Mouse (Mus musculus) layer of hippocampus, adult 11-12 months (tissue): ENCODE results near the gene Alk.
"Not testable (repeated sequence)": the region's sequence is repeated elsewhere in the genome, so short reads cannot be mapped to it uniquely, and the experiment has no call there.

Experiments
- DNase-seq: peaks from one replicate; pipeline ENCODE4 v3.0.0; 2022; ENCODE audit warnings: low spot score

The Alk gene

GRCm38 (mm10) chr17:72527481-72527880, 76.9 kb downstream of the Alk start:
- no peak for DNase-seq

- DNase-seq, result no peak
Measured at GRCm38 (mm10) chr17:72526356-72526755, 78.1 kb downstream of the Alk start.

GRCm38 (mm10) chr17:72524839-72525238, 79.6 kb downstream of the Alk start:
- DNase-seq, result no peak

GRCm38 (mm10) chr17:72523006-72523405, 81.4 kb downstream of the Alk start:
- no peak for DNase-seq

GRCm38 (mm10) chr17:72522381-72522780, 82.0 kb downstream of the Alk start:
- peak; percentile 77 for DNase-seq

DNA sequence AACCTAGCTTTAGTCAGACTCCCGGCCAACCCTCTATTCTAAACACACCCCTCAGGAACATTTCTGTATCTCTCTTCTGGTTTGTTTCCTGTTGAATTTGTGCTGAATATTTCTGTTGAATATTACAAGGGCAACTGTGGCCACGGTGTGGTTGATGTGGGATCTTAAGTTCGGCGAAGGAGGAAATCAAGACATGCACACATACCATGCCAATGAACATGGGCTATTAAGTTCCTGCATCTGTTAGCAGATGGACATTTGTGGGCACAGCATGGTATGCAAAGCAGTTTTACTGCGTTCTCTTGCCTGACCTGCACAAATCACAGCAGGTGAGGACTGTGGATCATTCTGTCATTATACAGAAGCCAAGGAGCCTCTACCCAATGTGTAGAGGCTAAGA, 83.1 kb downstream of the Alk start:
- no peak for DNase-seq

DNA sequence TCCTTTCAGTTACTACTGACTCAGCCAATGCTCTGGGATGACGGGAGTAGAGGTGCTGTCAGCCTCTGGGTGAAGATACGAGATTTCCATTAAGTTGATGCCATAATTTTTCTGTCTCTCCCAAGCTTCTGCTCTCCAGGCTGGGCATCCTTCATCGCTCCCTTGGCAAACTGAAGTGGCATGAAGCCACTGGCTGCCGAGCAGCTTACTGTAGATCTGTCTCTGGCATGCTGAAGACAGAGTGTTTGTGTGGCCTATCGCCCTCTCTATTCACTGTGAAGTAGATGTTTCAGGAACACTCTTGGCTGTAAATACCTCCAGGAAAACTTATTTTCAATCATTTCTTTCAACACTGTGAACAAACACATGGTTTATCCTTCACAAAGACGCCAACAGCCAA, 93.7 kb downstream of the Alk start:
- no peak for DNase-seq

DNA sequence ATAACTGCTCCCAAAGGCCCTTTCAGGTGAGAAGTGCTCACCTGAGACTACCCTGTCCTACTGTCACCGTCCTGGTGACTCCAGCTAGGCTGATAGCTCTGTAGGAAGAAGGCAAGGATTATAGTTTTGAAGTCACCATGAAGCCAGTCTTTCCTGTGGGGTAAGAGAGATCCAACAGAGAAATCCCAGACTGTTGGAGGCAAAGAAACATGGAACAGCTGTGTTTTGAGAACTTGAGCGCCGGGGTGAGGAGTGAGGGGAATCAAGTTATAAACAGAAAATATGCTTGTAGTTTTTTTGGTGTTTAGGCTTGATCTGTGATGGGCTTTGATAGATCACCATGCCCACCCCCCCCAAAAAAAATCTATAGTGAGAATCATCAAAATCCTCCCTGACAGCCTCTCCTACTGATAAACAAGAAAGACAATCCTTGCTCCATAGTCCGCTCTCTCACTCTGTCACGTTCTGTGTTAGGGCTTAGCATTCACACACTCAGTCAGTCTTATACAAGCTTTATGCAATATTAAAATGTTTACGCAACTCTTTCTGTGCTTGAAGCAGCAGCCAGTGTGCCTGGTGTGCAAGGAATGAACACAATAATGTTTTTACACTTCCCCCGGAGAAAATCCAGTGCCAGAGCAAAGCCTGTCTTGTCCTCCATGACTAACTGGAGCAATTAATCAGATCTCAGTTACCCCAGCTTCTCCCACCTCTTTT, 95.6 kb downstream of the Alk start:
- no peak for DNase-seq

GRCm38 (mm10) chr17:72505213-72505612, 99.2 kb downstream of the Alk start:
- peak; percentile 17 for DNase-seq

DNA sequence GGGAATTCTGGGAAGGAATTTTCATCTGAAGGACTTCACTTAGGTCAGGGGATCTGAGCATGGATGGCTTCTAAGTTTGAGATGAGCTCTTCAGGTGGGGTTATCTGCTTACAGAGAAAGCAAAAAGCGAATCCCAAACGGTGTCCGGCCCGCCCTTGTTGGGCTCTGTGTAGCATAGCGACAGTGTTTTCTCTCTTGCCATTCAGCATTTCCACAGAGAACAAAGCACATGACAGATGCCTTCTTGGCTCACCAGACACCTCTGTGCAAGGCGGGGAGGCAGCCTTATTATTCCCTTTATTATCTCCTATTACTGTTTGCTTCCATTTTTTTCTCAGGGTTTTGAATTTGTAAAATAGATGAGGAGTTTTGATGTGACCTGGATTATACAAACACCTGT, 99.8 kb downstream of the Alk start:
- DNase-seq, result no peak

- no peak for DNase-seq
Measured at GRCm38 (mm10) chr17:72495395-72495794, 109.0 kb downstream of the Alk start.

DNA sequence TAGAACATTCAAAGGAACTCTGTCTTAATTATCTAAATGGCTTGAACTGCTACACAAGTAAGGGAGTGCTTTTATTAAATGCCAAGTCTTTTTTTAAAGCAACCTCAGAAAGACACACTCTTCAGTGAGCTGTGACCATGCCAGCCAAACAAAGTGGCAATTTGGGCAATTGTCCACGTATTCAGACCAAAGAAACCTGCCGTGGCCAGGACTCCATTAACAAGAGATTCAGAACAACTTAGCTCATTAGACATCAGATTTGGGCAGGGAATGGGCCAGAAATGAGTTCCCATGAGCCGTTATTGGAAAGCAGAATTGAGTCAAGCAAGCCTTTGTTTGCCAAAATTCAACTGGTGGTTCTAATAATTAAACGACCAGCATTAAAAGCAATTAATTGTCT, 118.8 kb downstream of the Alk start:
- peak; percentile 41 for DNase-seq

DNA sequence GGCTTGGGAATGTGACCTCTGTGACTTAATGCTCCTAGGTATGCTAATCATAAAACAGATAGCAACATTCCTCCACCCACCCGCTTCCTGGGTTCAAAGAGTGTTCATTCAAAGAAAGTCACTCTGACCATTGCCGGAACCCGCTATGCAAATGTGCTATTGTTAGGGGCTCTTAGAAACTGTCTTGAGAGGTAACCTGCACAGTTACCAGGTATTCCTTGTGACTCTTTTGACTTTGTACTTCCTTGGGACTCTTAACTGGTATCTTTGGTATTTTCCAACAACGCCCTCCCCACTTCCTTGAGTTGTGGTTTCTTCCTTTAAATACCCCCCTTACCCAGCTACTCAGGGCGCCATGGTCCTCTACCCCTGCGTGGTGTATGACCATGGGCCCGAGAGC, 125.2 kb downstream of the Alk start:
- DNase-seq, result not testable (repeated sequence)

- no peak for DNase-seq
Measured at GRCm38 (mm10) chr17:72477889-72478405, 126.5 kb downstream of the Alk start.

DNA sequence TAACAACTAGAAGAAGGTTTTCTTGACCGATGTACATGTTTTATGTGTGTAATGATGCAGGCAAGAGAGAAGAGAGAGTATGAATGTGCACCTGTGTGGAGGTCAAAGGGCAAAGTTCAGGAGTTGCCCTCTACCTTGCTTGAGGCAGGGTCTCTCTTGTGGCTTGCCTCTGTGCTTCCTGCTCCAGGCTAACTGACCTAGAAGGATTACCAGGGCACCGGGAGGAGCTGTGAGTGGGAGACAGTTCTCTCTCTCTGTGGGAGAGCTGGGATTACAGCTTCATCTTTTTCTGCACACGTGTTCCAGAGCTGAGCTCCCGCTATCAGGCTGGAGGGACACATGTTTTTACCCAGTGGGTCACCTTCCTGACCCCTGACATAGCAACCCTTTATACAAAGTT, 127.5 kb downstream of the Alk start:
- DNase-seq, result no peak

DNA sequence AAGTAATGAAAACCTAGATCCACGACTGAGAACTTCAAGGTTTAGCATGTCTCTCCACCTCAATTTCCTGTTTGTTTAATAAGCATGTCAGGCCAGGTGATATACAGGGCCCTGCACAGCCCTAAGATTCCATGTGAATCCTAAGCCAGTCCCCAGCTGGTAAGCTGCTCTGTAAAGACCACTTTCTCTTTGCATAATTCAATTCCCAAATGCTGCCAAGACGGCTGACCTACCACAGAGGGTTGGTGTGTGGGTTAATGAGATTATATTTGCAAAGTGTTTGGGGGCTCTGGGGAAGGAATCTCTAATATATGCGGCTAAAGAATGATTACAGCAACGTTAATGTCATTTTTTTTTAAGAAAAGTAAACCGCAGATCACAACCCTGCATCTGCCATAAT, 130.3 kb downstream of the Alk start:
- no peak for DNase-seq

GRCm38 (mm10) chr17:72448477-72448876, 155.9 kb downstream of the Alk start:
- no peak for DNase-seq

- DNase-seq, result no peak
Measured at GRCm38 (mm10) chr17:72445204-72446177, 158.9 kb downstream of the Alk start.

DNA sequence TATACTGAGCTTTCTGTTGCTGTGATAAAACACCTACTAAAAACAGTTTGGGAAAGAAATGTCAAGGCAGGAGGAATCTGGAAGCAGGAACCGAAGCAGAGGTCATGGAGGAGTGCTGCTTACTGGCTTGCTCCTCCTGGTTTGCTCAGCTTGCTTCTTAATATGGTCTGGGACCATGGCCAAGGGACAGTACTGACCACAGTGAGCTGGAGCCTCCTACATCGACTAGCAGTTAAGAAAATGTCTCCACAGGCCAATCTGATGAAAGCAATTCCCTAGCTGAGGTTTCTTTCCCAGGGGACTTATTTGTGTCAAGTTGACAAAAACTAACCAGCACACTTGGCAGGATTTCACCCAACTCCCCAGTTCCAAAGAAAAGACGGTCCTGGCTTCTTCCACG, 187.0 kb downstream of the Alk start:
- DNase-seq, result no peak

DNA sequence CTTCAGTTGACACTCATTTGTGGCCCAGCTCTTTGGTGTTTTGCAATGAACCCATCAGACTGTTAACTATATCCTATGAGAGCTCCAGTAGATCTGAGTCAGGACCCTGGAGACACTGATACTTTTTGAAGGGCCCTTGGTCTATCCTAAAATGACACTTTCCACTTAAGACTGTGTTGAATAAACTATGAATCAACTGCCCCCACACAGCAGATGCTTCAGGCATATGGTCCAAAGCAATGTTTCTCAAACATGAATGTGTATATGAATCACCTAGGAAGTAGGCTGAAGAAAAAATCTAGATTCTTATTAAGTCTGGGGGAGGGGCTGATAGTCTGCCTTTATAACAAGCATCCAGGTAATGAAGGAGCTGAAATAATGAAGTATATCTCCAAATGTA, 189.8 kb downstream of the Alk start:
- DNase-seq, result no peak

DNA sequence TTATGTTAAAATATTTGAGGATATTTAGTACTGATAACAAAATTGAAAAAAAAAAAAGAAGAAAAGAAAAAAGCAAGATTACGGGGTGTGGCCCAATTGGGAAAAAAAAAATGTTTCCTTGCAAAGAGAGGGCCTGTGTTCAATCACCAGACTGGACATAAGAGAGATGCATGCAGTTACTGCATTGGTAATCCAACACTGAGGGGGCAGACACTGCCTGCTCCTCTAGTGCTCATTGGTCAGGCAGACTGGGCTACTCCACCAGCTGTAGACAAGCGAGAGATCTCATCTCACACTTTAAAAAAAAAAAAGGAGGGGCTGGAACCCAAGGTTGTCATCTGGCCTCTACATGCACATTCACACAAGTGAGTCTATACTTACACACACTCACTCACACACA, 199.6 kb downstream of the Alk start:
- DNase-seq, result no peak

GRCm38 (mm10) chr17:72401861-72402260, 202.6 kb downstream of the Alk start:
- DNase-seq, result no peak

GRCm38 (mm10) chr17:72401349-72401748, 203.1 kb downstream of the Alk start:
- DNase-seq, result no peak
